In genomic region chr5:93092857-93093622, GRCm38 (mm10) we compare ENCODE assay signal across 8 mouse cellular contexts. TPM values are rescaled to one million over a fixed set of nuclear protein-coding genes. Genes with fewer than 3 reads are reported as not detected.
DNase-seq lines count a peak whose midpoint lies in the region; ATAC-seq lines count a peak whose summit lies in the region.

Gene Sept11, plus strand, starts transcription at chr5:93093437.

- ATAC-seq in inflammation-experienced regulatory T-cells, adult 6 months = peak; percentile 91
- peak; percentile 92 for ATAC-seq in megakaryocyte-erythroid progenitor cell, adult 5-6 weeks (replicated peaks; ENCODE audit: low FRiP score, low TSS enrichment, poor library complexity, severe bottlenecking)

- peak; percentile 89 for DNase-seq in adipocyte (ENCODE audit: low spot score)
- DNase-seq in embryo, embryonic 10 days (ENCODE audit: low spot score) = peak; percentile 92
- peak; percentile 96 for DNase-seq in gastrocnemius, postnatal 14 days
- peak; percentile 90 to 97 for DNase-seq in left cerebral cortex, postnatal 10 days (ENCODE audit: extremely low spot score in 1 of 2, low spot score in 2 of 2)
- peak; percentile 96 for DNase-seq in right cerebral cortex, postnatal 25 days
- peak; percentile 92 to 93 for DNase-seq in urinary bladder, postnatal 4 days (ENCODE audit: low spot score in 2 of 2)

- intact Hi-C loops in gastrocnemius, postnatal 14 days (cut with DNase I; ENCODE audit: low total_unique reads) = loop anchor here (5.0 kb wide), 1 partner anchor 69 kb away; no protein-coding TSS in a partner anchor
- intact Hi-C loops in left cerebral cortex, postnatal 10 days (cut with DNase I) = loop anchor here (5.0 kb wide), 1 partner anchor 39 kb away; no protein-coding TSS in a partner anchor

RNA-seq across cellular contexts. Expression of gene Sept11, which starts in this region (rescaled TPM):
- total RNA-seq in gastrocnemius, postnatal 14 days (2021) = 100 to 1,000 TPM; 101 to 111 TPM
- polyA plus RNA-seq in inflammation-experienced regulatory T-cells, adult 6 months (2017; shearing (Covaris generic)) = 10 to 100 TPM; 28.0 to 72.7 (median 29.9) TPM
- 100 to 1,000 TPM; 198 to 200 TPM for total RNA-seq in left cerebral cortex, postnatal 10 days (2021)
- total RNA-seq in megakaryocyte-erythroid progenitor cell, adult 5-6 weeks (2014; fragmentation: Nextera tagmentation) = 44.5 and 60.0 TPM in 2 replicates
- total RNA-seq in megakaryocyte-erythroid progenitor cell, adult 5-6 weeks (2017) = 37.3 and 38.7 TPM in 2 replicates

Comparison
In these comparisons a context has a peak if more than half of its experiments do, and no peak if none do; other contexts are left out.
1. Peak in every context shown above with its lines: DNase-seq and ATAC-seq.